Mouse (Mus musculus) kidney, adult 2 months (tissue): Measurements from ENCODE around the gene Ccdc88c. TPM values are rescaled to one million over a fixed set of nuclear protein-coding genes. Genes with fewer than 3 reads are reported as not detected.

Source experiments
- DNase-seq: peaks from one replicate; pipeline ENCODE4 v3.0.0; 2021
- H3K27ac ChIP-seq: fragments of 200-500 bp; 2 replicates; pipeline ENCODE4 v1.5.1; 2012; ENCODE audit warnings: low read depth, low read length, control low read depth, inconsistent platforms; ENCODE audit not compliant: insufficient read depth
- H3K27me3 ChIP-seq: fragments of 200-500 bp; replicated peaks from 2 replicates; pipeline ENCODE4 v1.6.1; 2012; ENCODE audit warnings: mild to moderate bottlenecking, moderate library complexity, low read length, inconsistent platforms; ENCODE audit not compliant: control insufficient read depth, insufficient read depth
- H3K36me3 ChIP-seq: fragments of 200-500 bp; 2 replicates; pipeline ENCODE4 v1.6.1; 2012; ENCODE audit warnings: mild to moderate bottlenecking, moderate library complexity, low read length, inconsistent platforms; ENCODE audit not compliant: control insufficient read depth, insufficient read depth
- H3K4me1 ChIP-seq: fragments of 200-500 bp; 2 replicates; pipeline ENCODE4 v1.6.1; 2011; ENCODE audit warnings: low read length; ENCODE audit not compliant: control insufficient read depth, insufficient read depth
- H3K4me3 ChIP-seq: fragments of 200-500 bp; 2 replicates; pipeline ENCODE4 v1.5.1; 2011; ENCODE audit warnings: mild to moderate bottlenecking, low read depth, low read length, control low read depth; ENCODE audit not compliant: insufficient read depth
- CTCF ChIP-seq: fragments of 200-500 bp; conservative IDR thresholded peaks from 2 replicates; pipeline ENCODE4 v1.5.1; 2011; ENCODE audit warnings: low read depth, mild to moderate bottlenecking, control low read depth, low read length, moderate library complexity, mixed read lengths; ENCODE audit not compliant: insufficient read depth, insufficient read length
- POLR2A ChIP-seq: fragments of 200-500 bp; IDR thresholded peaks from one replicate; pipeline ENCODE4 v1.6.1; 2011; ENCODE audit warnings: low read depth, low read length, control low read depth
- WGBS: fragments of 180-500 bp; shearing (Covaris S2); methylation state at CpG from one replicate; pipeline ENCODE4 v1.1.7; 2018; 5-methylcytosine and 5-hydroxymethylcytosine counted together
- polyA plus RNA-seq: library from polyadenylated mRNA; depleted of rRNA; stranded (reverse); fragments of >200 nt; gene quantifications from 2 replicates; pipeline ENCODE4 v1.2.3, GENCODE M21; 2012

The Ccdc88c gene
- polyA plus RNA-seq, 1 experiment, result 6.6 TPM

DNA sequence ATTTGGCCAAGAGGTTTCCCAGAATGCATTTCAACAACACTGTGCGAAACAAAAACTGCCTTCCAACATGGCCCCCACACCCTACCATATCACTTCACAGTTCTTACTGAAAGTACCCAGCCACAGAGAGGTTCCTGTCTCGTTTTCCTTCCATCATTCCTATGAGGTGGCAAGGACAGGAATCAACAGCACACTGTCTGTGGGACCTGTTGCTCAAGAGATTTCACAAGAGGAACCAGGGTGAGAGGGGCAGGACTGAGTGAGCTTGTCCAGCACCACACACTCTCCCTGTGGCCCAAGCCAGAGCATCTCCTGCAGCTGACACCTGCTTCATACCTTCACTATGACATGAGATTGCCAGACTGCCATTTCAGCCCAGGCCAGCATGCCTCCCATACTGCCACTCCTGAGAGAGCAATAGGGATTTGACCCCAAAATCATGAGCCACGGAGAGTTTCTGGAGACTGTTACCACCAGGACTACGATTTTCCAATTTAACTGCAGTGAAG lies 39.0 kb downstream of the Ccdc88c start:
- Histone ChIP-seq H3K27ac (no peak overlapping the region), H3K4me3 (no peak overlapping the region), H3K27me3 (no peaks in the 10 kb centered on the region), H3K36me3 (no peaks in the 10 kb centered on the region), H3K4me1 (no peaks in the 10 kb centered on the region)
- TF ChIP-seq POLR2A (no peak), CTCF (no peak)
- DNase-seq, result no peak
- 75% methylated on average over 4 of the region's 4 CpGs for WGBS

- H3K4me3 ChIP-seq, result no peak overlapping the region
- no peak overlapping the region for H3K27ac ChIP-seq
- WGBS, result 77% methylated on average over 15 of the region's 15 CpGs
- no peaks in the 10 kb centered on the region for H3K36me3 ChIP-seq
- no peak for DNase-seq
- H3K4me1 ChIP-seq, result no peaks in the 10 kb centered on the region
- H3K27me3 ChIP-seq, result no peaks in the 10 kb centered on the region
- TF ChIP-seq CTCF (no peak), POLR2A (no peak)
Observed at GRCm38 (mm10) chr12:100988324-100989130, 40.3 kb downstream of the Ccdc88c start.

GRCm38 (mm10) chr12:100986423-100986822 lies 42.4 kb downstream of the Ccdc88c start:
- Histone ChIP-seq H3K4me3 (no peak overlapping the region), H3K36me3 (no peaks in the 10 kb centered on the region), H3K27me3 (no peaks in the 10 kb centered on the region), H3K27ac (no peak overlapping the region), H3K4me1 (no peaks in the 10 kb centered on the region)
- 85% methylated on average over 4 of the region's 4 CpGs for WGBS
- DNase-seq, result no peak
- TF ChIP-seq CTCF (no peak), POLR2A (no peak)

GRCm38 (mm10) chr12:100985793-100986157 lies 43.1 kb downstream of the Ccdc88c start:
- Histone ChIP-seq H3K4me3 (no peak overlapping the region), H3K36me3 (no peaks in the 10 kb centered on the region), H3K27ac (no peak overlapping the region), H3K4me1 (no peaks in the 10 kb centered on the region), H3K27me3 (no peaks in the 10 kb centered on the region)
- 78% methylated on average over 2 of the region's 2 CpGs for WGBS
- DNase-seq, result no peak
- TF ChIP-seq CTCF (no peak), POLR2A (no peak)

DNA sequence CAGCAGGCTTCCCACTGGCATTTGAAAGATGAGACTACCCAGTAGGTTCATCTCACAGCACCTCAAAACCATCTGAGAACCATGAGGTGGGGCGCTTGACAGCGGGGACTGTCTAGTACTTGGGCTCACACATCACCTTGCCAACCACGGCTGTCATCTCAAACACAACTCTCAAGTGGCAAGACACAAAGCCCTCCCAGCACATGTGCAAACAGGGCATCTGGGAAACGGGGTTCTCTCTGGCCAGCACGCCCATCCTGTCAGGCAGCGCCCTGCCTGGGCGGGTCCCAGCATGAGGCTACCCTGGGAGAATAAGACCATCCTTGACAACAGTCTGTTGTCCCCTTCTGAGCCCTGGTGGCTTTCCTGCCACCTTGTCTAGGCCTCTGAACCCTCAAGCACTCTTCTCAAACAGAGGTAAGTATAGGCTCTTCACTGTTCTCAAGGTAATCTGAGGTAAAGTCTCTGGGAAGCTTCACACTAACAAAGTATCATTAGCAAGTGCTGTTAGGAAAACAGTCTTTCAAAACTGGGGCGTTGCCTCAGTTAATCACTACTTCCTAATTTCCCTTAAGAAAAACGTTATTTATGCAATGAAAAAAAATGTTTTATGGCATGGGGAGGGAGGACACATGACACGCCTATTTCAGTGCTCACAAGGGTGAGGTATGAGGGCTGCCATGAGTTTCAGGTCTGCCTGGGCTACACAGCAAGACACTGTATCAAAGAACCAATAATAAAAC lies 43.6 kb downstream of the Ccdc88c start:
- Histone ChIP-seq H3K4me1 (no peaks in the 10 kb centered on the region), H3K27ac (no peak overlapping the region), H3K36me3 (no peaks in the 10 kb centered on the region), H3K4me3 (no peak overlapping the region), H3K27me3 (no peaks in the 10 kb centered on the region)
- 75% methylated on average over 10 of the region's 10 CpGs for WGBS
- no peak for TF ChIP-seq CTCF
- TF ChIP-seq POLR2A, result no peak
- no peak for DNase-seq

DNA sequence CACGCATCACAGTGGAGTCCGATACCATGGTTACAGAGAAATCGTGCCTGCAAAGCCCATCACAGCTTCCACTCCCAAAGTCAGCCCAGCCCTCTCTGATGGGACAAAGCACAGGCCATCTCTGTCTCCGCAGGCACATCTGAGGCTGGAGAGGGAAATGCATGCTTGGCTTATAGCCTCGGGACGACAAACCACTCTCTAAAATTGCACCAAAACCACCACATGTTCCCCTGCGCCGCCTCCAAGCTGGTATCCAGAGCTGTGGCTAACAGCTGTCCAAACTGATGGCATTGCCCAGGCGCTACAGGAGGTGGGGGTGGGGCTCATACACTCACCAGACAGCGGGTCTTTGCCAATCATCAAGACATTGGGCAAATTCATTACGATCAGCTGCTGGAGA lies 45.3 kb downstream of the Ccdc88c start:
- no peaks in the 10 kb centered on the region for H3K36me3 ChIP-seq
- H3K4me3 ChIP-seq, result no peak overlapping the region
- WGBS, result 84% methylated on average over 11 of the region's 11 CpGs
- H3K4me1 ChIP-seq, result no peaks in the 10 kb centered on the region
- no peak for TF ChIP-seq CTCF
- TF ChIP-seq POLR2A, result no peak
- H3K27me3 ChIP-seq, result no peaks in the 10 kb centered on the region
- DNase-seq, result no peak
- no peak overlapping the region for H3K27ac ChIP-seq

GRCm38 (mm10) chr12:100982217-100982616 lies 46.6 kb downstream of the Ccdc88c start:
- H3K4me3 ChIP-seq, result no peak overlapping the region
- no peaks in the 10 kb centered on the region for H3K27me3 ChIP-seq
- WGBS, result 83% methylated on average over 8 of the region's 8 CpGs
- TF ChIP-seq POLR2A (no peak), CTCF (no peak)
- no peaks in the 10 kb centered on the region for H3K4me1 ChIP-seq
- DNase-seq, result no peak
- no peaks in the 10 kb centered on the region for H3K36me3 ChIP-seq
- no peak overlapping the region for H3K27ac ChIP-seq
